Mouse (Mus musculus) cerebellum, postnatal 4 days (tissue): ENCODE results near the gene Cbx5.

Experiments used
- DNase-seq, 2 experiments: peaks; one replicate each; pipeline ENCODE4 v3.0.0; 2022; ENCODE audit warnings: low spot score in 2 of 2, mixed read lengths in 1 of 2

Cbx5 gene

GRCm38 (mm10) chr15:103214971-103215907 lies 24.4 kb downstream of the Cbx5 start:
- DNase-seq = peak; percentile 55 to 85

- DNase-seq = no peak
These were observed 25.5 kb downstream of the Cbx5 start for GRCm38 (mm10) chr15:103214149-103214548.

- DNase-seq = no peak
These were observed 34.5 kb downstream of the Cbx5 start for GRCm38 (mm10) chr15:103205156-103205555.

- DNase-seq = no peak
These were observed 37.4 kb downstream of the Cbx5 start for GRCm38 (mm10) chr15:103202088-103202793.

- no peak for DNase-seq
These were observed 41.8 kb downstream of the Cbx5 start for GRCm38 (mm10) chr15:103197785-103198184.

- no peak for DNase-seq
These were observed 42.8 kb downstream of the Cbx5 start for GRCm38 (mm10) chr15:103196835-103197234.

- no peak for DNase-seq
These were observed 46.0 kb downstream of the Cbx5 start for GRCm38 (mm10) chr15:103193606-103194005.

GRCm38 (mm10) chr15:103190531-103191462 lies 48.8 kb downstream of the Cbx5 start:
- peak in 1 of 2 experiments; percentile 63 for DNase-seq

- no peak for DNase-seq
These were observed 49.5 kb downstream of the Cbx5 start for GRCm38 (mm10) chr15:103190083-103190482.

GRCm38 (mm10) chr15:103187803-103188202 lies 51.8 kb downstream of the Cbx5 start:
- no peak for DNase-seq

GRCm38 (mm10) chr15:103185462-103186198 lies 54.0 kb downstream of the Cbx5 start:
- peak in 1 of 2 experiments; percentile 65 for DNase-seq

- DNase-seq = no peak
These were observed 55.7 kb downstream of the Cbx5 start for GRCm38 (mm10) chr15:103183651-103184610.

GRCm38 (mm10) chr15:103183135-103183534 lies 56.5 kb downstream of the Cbx5 start:
- DNase-seq = peak in 1 of 2 experiments; percentile 58

- DNase-seq = peak; percentile 69 to 87
These were observed 57.3 kb downstream of the Cbx5 start for GRCm38 (mm10) chr15:103182166-103182790.

GRCm38 (mm10) chr15:103180406-103180805 lies 59.2 kb downstream of the Cbx5 start:
- no peak for DNase-seq

- DNase-seq = no peak
These were observed 60.8 kb downstream of the Cbx5 start for GRCm38 (mm10) chr15:103178767-103179166.

GRCm38 (mm10) chr15:103178137-103178536 lies 61.5 kb downstream of the Cbx5 start:
- no peak for DNase-seq

GRCm38 (mm10) chr15:103177611-103178041 lies 62.0 kb downstream of the Cbx5 start:
- DNase-seq = no peak

GRCm38 (mm10) chr15:103176874-103177421 lies 62.7 kb downstream of the Cbx5 start:
- DNase-seq = peak; percentile 95 to 96
